Mouse (Mus musculus): ENCODE measurements at regions not wholly inside any gene's neighbourhood (a gene's known extent, or its start where the extent isn't known, plus 50 kb on each side); places are given as distances from the start of the nearest gene placed in this dataset.

GRCm38 (mm10) chr7:63811816-63812215 is 104.8 kb upstream of the E030018B13Rik start:
- DNase-seq, result no peak

DNA sequence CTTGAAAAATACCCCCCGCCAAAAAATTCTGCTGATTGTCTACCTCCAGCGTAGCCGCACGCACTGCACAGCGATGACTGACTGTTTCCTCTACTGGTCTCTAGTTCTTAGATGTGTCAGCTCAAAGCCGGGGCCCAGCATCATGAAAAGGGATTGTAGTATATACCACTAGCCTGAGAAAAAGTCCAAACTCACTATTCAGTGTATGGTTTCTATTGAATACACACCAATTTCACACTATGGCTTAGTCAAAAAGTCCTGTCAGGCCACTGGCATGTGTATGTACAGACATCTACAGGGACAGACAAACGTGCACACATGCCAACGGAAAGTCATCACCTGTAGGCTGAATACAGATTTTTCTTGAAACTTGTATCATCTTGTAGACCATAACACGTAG is 101.1 kb upstream of the E030018B13Rik start:
- DNase-seq, result no peak

- no peak for DNase-seq
Observed at GRCm38 (mm10) chr7:63816056-63816941, 100.4 kb upstream of the E030018B13Rik start.

- no peak for DNase-seq
Observed at GRCm38 (mm10) chr7:63817476-63817875, 99.2 kb upstream of the E030018B13Rik start.

DNA sequence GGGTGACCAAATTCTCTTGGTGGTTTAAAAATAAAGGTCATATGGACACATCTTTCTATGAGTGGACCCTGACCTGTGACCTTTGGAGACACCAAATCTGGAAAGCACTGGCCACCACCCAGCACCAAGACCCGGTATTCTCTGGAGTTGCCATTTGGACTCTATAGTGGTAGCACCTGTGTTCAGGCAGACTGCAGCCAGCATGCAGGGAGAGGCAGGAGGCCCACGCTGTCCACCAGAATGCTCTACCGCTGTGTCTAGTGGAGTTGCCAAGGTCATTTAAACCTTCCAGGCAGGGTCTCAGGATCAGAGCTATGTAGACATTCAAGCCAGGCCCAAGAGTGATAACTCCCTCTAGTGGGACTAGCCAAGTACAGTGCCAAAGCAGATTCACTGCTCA is 98.6 kb upstream of the E030018B13Rik start:
- no peak for DNase-seq

GRCm38 (mm10) chr7:63820286-63820685 is 96.4 kb upstream of the E030018B13Rik start:
- DNase-seq, result no peak

- DNase-seq, result no peak
Observed at GRCm38 (mm10) chr7:63822001-63822400, 94.7 kb upstream of the E030018B13Rik start.

DNA sequence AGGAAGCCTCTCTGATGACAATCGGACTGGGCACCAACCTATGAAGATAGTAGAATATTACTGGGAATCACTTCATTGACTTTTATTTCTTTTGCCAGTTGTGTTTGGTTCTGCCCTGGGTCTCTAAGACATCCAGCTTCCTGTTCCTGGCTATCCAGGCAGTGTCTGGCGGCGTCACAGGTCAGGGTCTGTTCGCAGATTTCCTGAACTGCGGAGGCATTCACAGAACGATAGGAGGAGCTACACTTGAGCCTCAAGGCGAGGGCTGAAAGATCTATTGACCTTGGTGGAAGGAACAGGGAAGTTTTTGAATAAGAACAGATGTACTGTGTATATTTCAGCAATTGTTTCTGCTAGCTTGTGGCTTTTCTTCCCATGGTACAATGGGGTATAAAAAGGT is 92.6 kb upstream of the E030018B13Rik start:
- DNase-seq, result peak; percentile 7

GRCm38 (mm10) chr7:63829362-63829920 is 87.2 kb upstream of the E030018B13Rik start:
- DNase-seq, result no peak

GRCm38 (mm10) chr7:63833676-63834075 is 83.0 kb upstream of the E030018B13Rik start:
- no peak for DNase-seq

- no peak for DNase-seq
Observed at GRCm38 (mm10) chr7:63835958-63836357, 80.7 kb upstream of the E030018B13Rik start.

Data from liver (tissue).